Mouse (Mus musculus): ENCODE measurements around the gene Olfr288. TPM values are rescaled to one million over a fixed set of nuclear protein-coding genes. Genes with fewer than 3 reads are reported as not detected.

Gene Olfr288
- polyA plus RNA-seq, 1 experiment from 2014 or later: not detected

DNA sequence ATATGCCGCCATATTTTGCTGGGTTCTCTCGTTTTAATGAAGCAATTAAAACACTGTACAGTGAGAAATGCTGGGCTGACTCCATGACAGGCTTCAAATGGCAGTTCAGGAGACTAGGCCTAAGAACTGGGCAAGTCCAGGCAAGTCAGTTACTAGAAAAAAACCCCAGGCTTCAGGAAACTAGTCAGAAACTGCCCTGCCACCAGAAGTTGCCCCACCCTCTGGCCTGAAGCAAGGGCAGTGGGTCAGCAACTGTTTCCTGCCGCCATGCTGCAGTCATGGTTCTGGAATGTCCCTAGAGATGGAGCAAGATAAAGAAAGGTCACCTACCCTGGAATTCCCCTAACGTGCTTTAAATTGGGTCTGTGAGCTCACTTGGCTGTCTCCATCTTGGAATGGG is 39.4 kb downstream of the Olfr288 start:
- no peaks in the 10 kb centered on the region for H3K4me1 ChIP-seq (ENCODE audit: control insufficient read depth, insufficient read depth, low read length)
- WGBS: 61% methylated on average over 4 of the region's 4 CpGs
- no peaks in the 10 kb centered on the region for H3K9me3 ChIP-seq (replicated peaks; ENCODE audit: control insufficient read depth, low read length)
- H3K4me2 ChIP-seq (ENCODE audit: low read depth, low read length): no peak overlapping the region
- no peak overlapping the region for H3K9ac ChIP-seq (ENCODE audit: low read length)
- no peak overlapping the region for H3K4me3 ChIP-seq (replicated peaks; ENCODE audit: low read length)
- H3K27ac ChIP-seq (ENCODE audit: low read length): no peak overlapping the region
- no peak for ATAC-seq (ENCODE audit: insufficient read depth, low FRiP score)
- no peaks in the 10 kb centered on the region for H3K27me3 ChIP-seq (ENCODE audit: control insufficient read depth, insufficient read depth, low read length)
- no peaks in the 10 kb centered on the region for H3K36me3 ChIP-seq (ENCODE audit: control insufficient read depth, insufficient read depth, low read length)

DNA sequence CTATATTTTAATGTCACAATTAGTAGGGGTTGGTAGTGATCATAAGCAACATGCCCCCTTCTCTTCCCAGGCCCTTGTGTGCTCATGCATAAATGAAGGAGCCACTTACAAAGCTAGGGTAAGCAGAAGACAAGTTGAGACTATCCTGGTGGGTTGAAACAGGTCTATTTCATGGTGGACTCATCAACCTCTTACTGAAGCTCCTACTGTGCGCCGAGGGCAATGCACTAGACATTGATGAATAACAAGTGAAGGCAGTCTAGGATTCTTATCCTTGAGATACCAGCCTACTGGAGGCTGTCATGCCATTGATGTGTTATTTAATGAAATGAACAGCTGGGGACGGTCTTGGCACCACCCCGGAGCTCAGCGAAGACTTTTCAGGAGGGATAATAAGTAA is 40.1 kb downstream of the Olfr288 start:
- no peak for ATAC-seq (ENCODE audit: insufficient read depth, low FRiP score)
- H3K9me3 ChIP-seq (replicated peaks; ENCODE audit: control insufficient read depth, low read length): no peaks in the 10 kb centered on the region
- no peaks in the 10 kb centered on the region for H3K36me3 ChIP-seq (ENCODE audit: control insufficient read depth, insufficient read depth, low read length)
- WGBS: 85% methylated on average over 5 of the region's 5 CpGs
- H3K4me2 ChIP-seq (ENCODE audit: low read depth, low read length): no peak overlapping the region
- no peak overlapping the region for H3K4me3 ChIP-seq (replicated peaks; ENCODE audit: low read length)
- H3K4me1 ChIP-seq (ENCODE audit: control insufficient read depth, insufficient read depth, low read length): no peaks in the 10 kb centered on the region
- H3K27me3 ChIP-seq (ENCODE audit: control insufficient read depth, insufficient read depth, low read length): no peaks in the 10 kb centered on the region
- H3K27ac ChIP-seq (ENCODE audit: low read length): no peak overlapping the region
- no peak overlapping the region for H3K9ac ChIP-seq (ENCODE audit: low read length)

DNA sequence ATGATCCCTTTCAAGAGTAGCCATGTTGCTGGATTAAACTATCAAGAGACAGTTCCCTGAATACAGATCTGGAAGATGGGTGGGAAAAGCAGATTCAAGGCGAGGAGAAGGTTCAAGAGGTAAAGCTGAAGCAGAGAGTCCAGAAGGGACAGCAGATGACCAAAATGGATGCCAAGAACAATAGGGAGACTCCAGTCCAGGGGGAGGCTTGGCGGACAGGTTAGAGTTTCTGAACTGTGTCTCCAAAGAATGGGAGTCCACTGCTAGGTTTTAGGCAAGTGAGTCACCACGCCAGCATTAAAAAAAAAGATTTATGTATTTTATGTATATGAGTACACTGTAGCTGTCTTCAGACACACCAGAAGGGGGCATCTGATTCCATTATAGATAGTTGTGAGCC is 40.7 kb downstream of the Olfr288 start:
- Histone ChIP-seq H3K4me1 (ENCODE audit: control insufficient read depth, insufficient read depth, low read length) (no peaks in the 10 kb centered on the region), H3K9me3 (replicated peaks; ENCODE audit: control insufficient read depth, low read length) (no peaks in the 10 kb centered on the region), H3K9ac (ENCODE audit: low read length) (no peak overlapping the region), H3K4me2 (ENCODE audit: low read depth, low read length) (no peak overlapping the region), H3K27ac (ENCODE audit: low read length) (no peak overlapping the region), H3K27me3 (ENCODE audit: control insufficient read depth, insufficient read depth, low read length) (no peaks in the 10 kb centered on the region), H3K4me3 (replicated peaks; ENCODE audit: low read length) (no peak overlapping the region), H3K36me3 (ENCODE audit: control insufficient read depth, insufficient read depth, low read length) (no peaks in the 10 kb centered on the region)
- 67% methylated on average over 3 of the region's 3 CpGs for WGBS
- ATAC-seq (ENCODE audit: insufficient read depth, low FRiP score): no peak

DNA sequence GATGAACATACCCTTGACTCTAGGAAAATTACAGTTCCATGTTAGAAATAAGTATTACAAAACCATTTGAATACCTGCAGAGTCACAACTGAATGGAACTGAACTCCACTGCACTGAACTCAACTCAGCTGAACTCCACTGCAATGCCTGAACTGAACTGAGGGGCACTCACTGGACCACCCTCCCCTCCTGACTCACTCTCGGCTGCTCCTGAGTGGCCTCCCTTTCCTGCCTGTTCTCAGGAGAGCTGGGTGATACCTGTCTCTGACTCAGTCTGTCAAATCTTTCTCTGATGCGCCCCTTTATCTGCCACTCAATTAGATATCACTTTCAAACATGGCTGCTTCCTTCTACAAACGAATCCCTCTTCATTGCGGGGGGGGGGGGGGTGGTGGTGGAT is 41.2 kb downstream of the Olfr288 start:
- H3K4me1 ChIP-seq (ENCODE audit: control insufficient read depth, insufficient read depth, low read length): no peaks in the 10 kb centered on the region
- WGBS: 49% methylated on average over 3 of the region's 4 CpGs
- no peak overlapping the region for H3K9ac ChIP-seq (ENCODE audit: low read length)
- no peak overlapping the region for H3K4me2 ChIP-seq (ENCODE audit: low read depth, low read length)
- no peaks in the 10 kb centered on the region for H3K9me3 ChIP-seq (replicated peaks; ENCODE audit: control insufficient read depth, low read length)
- H3K4me3 ChIP-seq (replicated peaks; ENCODE audit: low read length): no peak overlapping the region
- no peak for ATAC-seq (ENCODE audit: insufficient read depth, low FRiP score)
- no peak overlapping the region for H3K27ac ChIP-seq (ENCODE audit: low read length)
- no peaks in the 10 kb centered on the region for H3K36me3 ChIP-seq (ENCODE audit: control insufficient read depth, insufficient read depth, low read length)
- H3K27me3 ChIP-seq (ENCODE audit: control insufficient read depth, insufficient read depth, low read length): no peaks in the 10 kb centered on the region

DNA sequence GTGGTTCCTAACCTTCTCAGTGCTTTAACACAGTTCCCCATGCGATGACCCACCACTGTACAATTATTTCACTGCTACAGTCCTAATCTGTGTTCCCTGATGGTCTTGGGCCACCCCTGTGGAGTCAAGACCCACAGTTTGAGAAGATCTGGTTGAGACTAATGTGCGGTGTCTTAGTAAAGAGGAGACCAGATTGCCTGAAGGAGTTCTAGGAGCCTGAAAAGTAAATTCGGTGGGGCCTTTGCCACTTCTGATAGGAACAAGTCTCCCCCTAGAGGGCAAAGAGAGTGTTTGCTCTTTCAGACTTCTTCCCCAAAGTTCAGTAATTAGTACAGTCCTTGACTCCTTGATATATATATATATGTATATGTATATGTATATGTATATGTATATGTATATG is 41.7 kb downstream of the Olfr288 start:
- 35% methylated on average over 3 of the region's 3 CpGs for WGBS

DNA sequence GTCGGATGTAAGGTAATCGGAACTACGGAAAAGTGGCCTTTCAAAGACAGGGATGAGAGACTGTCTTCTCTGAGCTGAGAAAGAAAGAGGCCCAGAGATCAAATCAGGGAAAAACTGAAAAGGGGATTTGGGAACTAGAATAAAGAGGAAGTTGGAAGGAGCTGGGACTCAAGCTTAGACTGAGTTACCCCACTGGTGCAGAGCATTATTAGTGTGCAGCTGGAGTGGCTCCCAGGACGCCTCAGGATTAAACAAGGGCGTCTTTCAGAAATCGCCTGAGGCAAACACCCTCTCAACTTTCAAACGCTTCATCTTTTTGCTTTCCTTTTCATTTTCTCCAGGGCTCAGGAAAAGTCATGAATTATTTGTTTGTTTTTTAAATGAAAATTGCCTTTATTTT is 42.4 kb downstream of the Olfr288 start:
- Histone ChIP-seq H3K27me3 (ENCODE audit: control insufficient read depth, insufficient read depth, low read length) (no peaks in the 10 kb centered on the region), H3K4me3 (replicated peaks; ENCODE audit: low read length) (no peak overlapping the region), H3K4me1 (ENCODE audit: control insufficient read depth, insufficient read depth, low read length) (no peaks in the 10 kb centered on the region), H3K27ac (ENCODE audit: low read length) (no peak overlapping the region), H3K9me3 (replicated peaks; ENCODE audit: control insufficient read depth, low read length) (no peaks in the 10 kb centered on the region), H3K36me3 (ENCODE audit: control insufficient read depth, insufficient read depth, low read length) (no peaks in the 10 kb centered on the region), H3K4me2 (ENCODE audit: low read depth, low read length) (no peak overlapping the region), H3K9ac (ENCODE audit: low read length) (no peak overlapping the region)
- ATAC-seq (ENCODE audit: insufficient read depth, low FRiP score): no peak
- WGBS: 65% methylated on average over 7 of the region's 7 CpGs

More for the DNA sequence above, 41.7 kb downstream of the Olfr288 start:
- no peak overlapping the region for H3K27ac ChIP-seq (ENCODE audit: low read length)
- no peaks in the 10 kb centered on the region for H3K27me3 ChIP-seq (ENCODE audit: control insufficient read depth, insufficient read depth, low read length)
- H3K9me3 ChIP-seq (replicated peaks; ENCODE audit: control insufficient read depth, low read length): no peaks in the 10 kb centered on the region
- ATAC-seq (ENCODE audit: insufficient read depth, low FRiP score): no peak
- no peak overlapping the region for H3K4me3 ChIP-seq (replicated peaks; ENCODE audit: low read length)
- H3K4me1 ChIP-seq (ENCODE audit: control insufficient read depth, insufficient read depth, low read length): no peaks in the 10 kb centered on the region
- no peaks in the 10 kb centered on the region for H3K36me3 ChIP-seq (ENCODE audit: control insufficient read depth, insufficient read depth, low read length)
- no peak overlapping the region for H3K4me2 ChIP-seq (ENCODE audit: low read depth, low read length)
- peak overlapping the region; percentile 28; the same call in 1 of the 2 replicates for H3K9ac ChIP-seq (ENCODE audit: low read length)

DNA sequence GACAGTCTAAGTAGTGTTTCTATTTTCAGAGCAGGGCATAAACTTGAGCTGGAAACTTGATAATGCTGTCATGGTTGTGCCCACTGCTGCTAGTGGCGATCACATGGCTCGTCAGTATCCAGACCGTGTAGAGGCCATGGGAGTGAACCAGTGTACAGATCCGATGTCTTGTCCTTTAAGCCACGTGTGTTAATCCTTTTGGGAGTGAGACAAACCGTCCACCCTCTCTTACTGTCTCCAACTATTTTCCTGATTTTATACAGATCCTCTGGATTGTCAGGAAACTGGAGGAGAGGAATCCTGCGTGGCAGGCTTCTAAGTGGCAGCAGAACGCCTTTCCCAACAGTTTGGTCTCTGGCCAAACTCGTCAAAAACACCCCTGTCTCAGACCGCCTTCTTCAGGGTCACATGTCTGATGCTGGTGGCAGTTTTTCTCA is 46.2 kb downstream of the Olfr288 start:
- WGBS: 64% methylated on average over 10 of the region's 10 CpGs
- Histone ChIP-seq H3K4me1 (ENCODE audit: control insufficient read depth, insufficient read depth, low read length) (0 out of 2 replicates have a peak, but pooled peaks cover 2% of the 10 kb centered on the region), H3K9me3 (replicated peaks; ENCODE audit: control insufficient read depth, low read length) (no peaks in the 10 kb centered on the region)

DNA sequence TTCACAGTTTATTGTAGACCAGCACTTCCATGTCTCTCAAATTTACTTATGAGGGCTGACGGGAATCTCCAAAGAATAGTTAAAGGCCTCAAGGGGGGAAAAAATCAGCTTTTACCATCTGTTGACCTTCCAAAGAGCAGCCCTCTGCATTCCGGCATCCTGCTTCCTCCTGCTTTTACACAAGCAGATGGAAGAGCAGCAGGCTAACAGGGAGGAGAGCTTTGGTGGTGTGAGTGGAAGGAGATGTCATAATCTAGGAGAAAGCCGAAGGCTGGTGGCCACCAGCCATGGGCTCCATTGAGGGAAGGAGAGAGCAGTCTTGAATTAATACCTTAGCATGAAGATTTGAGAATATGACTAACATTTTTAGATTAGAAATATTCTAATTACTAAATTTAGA is 47.0 kb downstream of the Olfr288 start:
- Histone ChIP-seq H3K4me2 (ENCODE audit: low read depth, low read length) (no peak overlapping the region), H3K27me3 (ENCODE audit: control insufficient read depth, insufficient read depth, low read length) (no peaks in the 10 kb centered on the region), H3K9ac (ENCODE audit: low read length) (no peak overlapping the region), H3K4me3 (replicated peaks; ENCODE audit: low read length) (no peak overlapping the region), H3K36me3 (ENCODE audit: control insufficient read depth, insufficient read depth, low read length) (no peaks in the 10 kb centered on the region), H3K4me1 (ENCODE audit: control insufficient read depth, insufficient read depth, low read length) (0 out of 2 replicates have a peak, but pooled peaks cover 4% of the 10 kb centered on the region), H3K27ac (ENCODE audit: low read length) (no peak overlapping the region), H3K9me3 (replicated peaks; ENCODE audit: control insufficient read depth, low read length) (no peaks in the 10 kb centered on the region)
- 73% methylated on average over 3 of the region's 3 CpGs for WGBS
- no peak for ATAC-seq (ENCODE audit: insufficient read depth, low FRiP score)

More for the DNA sequence above, 46.2 kb downstream of the Olfr288 start:
- Histone ChIP-seq H3K27ac (ENCODE audit: low read length) (no peak overlapping the region), H3K9ac (ENCODE audit: low read length) (no peak overlapping the region), H3K27me3 (ENCODE audit: control insufficient read depth, insufficient read depth, low read length) (no peaks in the 10 kb centered on the region), H3K36me3 (ENCODE audit: control insufficient read depth, insufficient read depth, low read length) (no peaks in the 10 kb centered on the region), H3K4me2 (ENCODE audit: low read depth, low read length) (no peak overlapping the region), H3K4me3 (replicated peaks; ENCODE audit: low read length) (no peak overlapping the region)
- ATAC-seq (ENCODE audit: insufficient read depth, low FRiP score): no peak

DNA sequence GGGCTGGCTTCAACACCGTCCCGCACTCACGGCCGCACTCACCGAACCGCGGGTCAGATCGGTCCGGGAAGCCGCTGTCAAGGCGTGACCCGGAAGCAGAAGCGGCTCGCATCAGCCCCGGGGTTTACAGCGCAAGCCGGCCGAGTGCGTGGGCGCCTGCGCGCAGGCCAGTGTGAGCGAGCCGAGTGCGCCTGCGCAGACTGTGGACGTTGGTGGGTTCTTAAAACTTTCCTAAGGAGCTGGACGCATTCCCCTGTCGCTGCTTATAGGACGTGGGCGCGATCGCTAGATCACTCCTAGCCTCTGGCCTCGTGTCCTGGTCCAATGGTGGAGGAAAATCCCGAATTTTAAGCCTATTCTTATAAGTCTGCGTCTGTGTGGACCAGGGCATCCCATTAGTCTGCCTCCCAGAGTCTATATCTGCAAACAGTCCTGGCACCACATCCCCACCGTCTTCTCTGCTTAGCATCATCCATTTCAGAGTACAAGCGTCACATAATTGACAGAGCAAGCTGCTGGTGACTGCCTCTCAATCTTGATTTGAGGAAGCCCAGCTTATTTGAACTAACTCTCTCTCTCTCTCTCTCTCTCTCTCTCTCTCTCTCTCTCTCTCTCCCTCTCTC is 49.7 kb downstream of the Olfr288 start:
- Histone ChIP-seq H3K9ac (ENCODE audit: low read length) (peak overlapping the region; percentile 95), H3K4me2 (ENCODE audit: low read depth, low read length) (peak overlapping the region; percentile 78), H3K4me1 (ENCODE audit: control insufficient read depth, insufficient read depth, low read length) (0 out of 2 replicates have a peak, but pooled peaks cover 4% of the 10 kb centered on the region), H3K27me3 (ENCODE audit: control insufficient read depth, insufficient read depth, low read length) (no peaks in the 10 kb centered on the region), H3K9me3 (replicated peaks; ENCODE audit: control insufficient read depth, low read length) (no peaks in the 10 kb centered on the region), H3K36me3 (ENCODE audit: control insufficient read depth, insufficient read depth, low read length) (no peaks in the 10 kb centered on the region; the same call in 1 of the 2 replicates), H3K4me3 (replicated peaks; ENCODE audit: low read length) (peak overlapping the region; percentile 90), H3K27ac (ENCODE audit: low read length) (peak overlapping the region; percentile 77)
- under 1% methylated on average over 38 of the region's 38 CpGs for WGBS
- peak; percentile 98 for ATAC-seq (ENCODE audit: insufficient read depth, low FRiP score)

Measured in stomach, embryonic 16.5 days (tissue).